Mouse (Mus musculus) G1E (cell line): ENCODE results near the gene Sptlc2.

Source experiments
- CTCF ChIP-seq: IDR thresholded peaks from 2 replicates; pipeline ENCODE4 v1.5.1; 2012; ENCODE audit warnings: low read depth, low read length, inconsistent platforms, mixed read lengths
- GATA1 ChIP-seq: IDR thresholded peaks from 2 replicates; pipeline ENCODE4 v1.6.1; 2012; ENCODE audit warnings: borderline replicate concordance, low read length, inconsistent platforms, mixed read lengths
- POLR2AphosphoS5 ChIP-seq: IDR thresholded peaks from 2 replicates; pipeline ENCODE4 v1.6.1; 2012; ENCODE audit warnings: low read depth, low read length, inconsistent platforms; ENCODE audit not compliant: insufficient replicate concordance
- TAL1 ChIP-seq: conservative IDR thresholded peaks from 2 replicates; pipeline ENCODE4 v1.6.1; 2012; ENCODE audit warnings: low read depth, low read length, inconsistent platforms, mixed read lengths

GRCm38 (mm10) chr12:87348029-87348428, 40.1 kb downstream of the Sptlc2 start:
- TF ChIP-seq POLR2AphosphoS5 (no peak), CTCF (no peak), GATA1 (no peak), TAL1 (no peak)
